Mouse (Mus musculus) G1E (cell line): ENCODE data around the gene Hnrnpr.

Experiments
- CTCF ChIP-seq: IDR thresholded peaks from 2 replicates; pipeline ENCODE4 v1.5.1; 2012; ENCODE audit warnings: low read depth, low read length, inconsistent platforms, mixed read lengths
- GATA1 ChIP-seq: IDR thresholded peaks from 2 replicates; pipeline ENCODE4 v1.6.1; 2012; ENCODE audit warnings: borderline replicate concordance, low read length, inconsistent platforms, mixed read lengths
- GATA2 ChIP-seq: IDR thresholded peaks from 2 replicates; pipeline ENCODE4 v1.6.1; 2012; ENCODE audit warnings: low read depth, low read length, inconsistent platforms, borderline replicate concordance
- POLR2AphosphoS5 ChIP-seq: IDR thresholded peaks from 2 replicates; pipeline ENCODE4 v1.6.1; 2012; ENCODE audit warnings: low read depth, low read length, inconsistent platforms; ENCODE audit not compliant: insufficient replicate concordance
- TAL1 ChIP-seq: conservative IDR thresholded peaks from 2 replicates; pipeline ENCODE4 v1.6.1; 2012; ENCODE audit warnings: low read depth, low read length, inconsistent platforms, mixed read lengths

DNA sequence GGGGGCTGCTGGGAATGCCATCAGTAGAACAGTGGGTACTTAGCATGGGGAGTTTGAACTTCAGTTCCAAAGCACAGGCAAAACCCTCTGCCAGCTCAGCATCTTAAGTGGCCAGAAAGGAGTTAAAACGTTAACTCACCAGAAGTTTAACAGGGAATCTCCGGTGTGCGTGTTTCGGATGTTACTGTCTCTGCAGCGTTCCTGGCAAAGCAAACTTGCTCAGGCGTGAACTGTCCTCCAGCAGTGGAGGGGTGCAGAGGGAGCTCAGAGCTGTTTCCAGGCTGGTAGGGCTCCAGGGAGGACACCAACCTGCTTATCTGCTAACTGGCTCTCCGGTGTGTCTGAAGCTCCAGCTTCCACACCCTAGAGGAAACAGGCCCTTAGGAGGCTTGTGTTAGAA is 14.8 kb upstream of the Hnrnpr start:
- TF ChIP-seq CTCF: no peak
- no peak for TF ChIP-seq GATA2
- no peak for TF ChIP-seq GATA1
- no peak for TF ChIP-seq TAL1
- TF ChIP-seq POLR2AphosphoS5: no peak
